8 mouse cellular contexts compared by ENCODE assay signal in genomic region chr1:119929715-119930114, GRCm38 (mm10). TPM values are rescaled to one million over a fixed set of nuclear protein-coding genes. Genes with fewer than 3 reads are reported as not detected.
DNase-seq lines count a peak whose midpoint lies in the region.

No protein-coding gene starts in this region.

- peak; percentile 45 for DNase-seq in cerebellum, adult 9-10 months
- DNase-seq in cerebellum, adult 8-10 months: no peak
- peak; percentile 39 for DNase-seq in layer of hippocampus, adult 11-12 months (ENCODE audit: low spot score)
- no peak for DNase-seq in layer of hippocampus, postnatal 25 days (ENCODE audit: extremely low spot score in 1 of 2, low spot score in 1 of 2)
- DNase-seq in Muller cell, postnatal 12 days (ENCODE audit: inconsistent ontology term): peak; percentile 42
- DNase-seq in layer of hippocampus, postnatal 10 days (ENCODE audit: low spot score in 2 of 2): peak; percentile 27 to 53
- DNase-seq in spleen, postnatal 36 days (ENCODE audit: low spot score in 2 of 2): no peak
- no peak for DNase-seq in ovary, postnatal 10 days (ENCODE audit: low spot score)

RNA-seq across cellular contexts. Expression of gene Tmem177, which starts 16.7 kb away (rescaled TPM):
- 1 to 10 TPM; 6.2 to 6.6 TPM for total RNA-seq in layer of hippocampus, postnatal 25 days (2021)
- total RNA-seq in layer of hippocampus, postnatal 10 days (2021): 1 to 10 TPM; 6.7 TPM

Comparison
In these comparisons a context has a peak if more than half of its experiments do, and no peak if none do; other contexts are left out.
1. DNase-seq: peak in cerebellum, adult 9-10 months (single experiment), layer of hippocampus, adult 11-12 months (single experiment), Muller cell, postnatal 12 days (single experiment) and layer of hippocampus, postnatal 10 days (2 of 2); none in cerebellum, adult 8-10 months (single experiment), layer of hippocampus, postnatal 25 days (0 of 2), spleen, postnatal 36 days (0 of 2) and ovary, postnatal 10 days (single experiment).